Mouse (Mus musculus): Measurements from ENCODE around the gene Spata9.
A peak's percentile ranks its signal among the peaks of the same experiment; 100 is the strongest.

Gene Spata9

GRCm38 (mm10) chr13:75992169-75993028 lies 25.4 kb downstream of the Spata9 start:
- no peak for DNase-seq

GRCm38 (mm10) chr13:76003272-76003671 lies 36.3 kb downstream of the Spata9 start:
- no peak for DNase-seq

GRCm38 (mm10) chr13:76014511-76014910 lies 47.6 kb downstream of the Spata9 start:
- no peak for DNase-seq

- no peak for DNase-seq
Measured at GRCm38 (mm10) chr13:76017465-76017864, 50.5 kb downstream of the Spata9 start.

GRCm38 (mm10) chr13:76017974-76018843 lies 51.3 kb downstream of the Spata9 start, which contains the start of gene Rfesd:
Rfesd (minus strand) TSS chr13:76018719.
- peak; percentile 97 for DNase-seq

GRCm38 (mm10) chr13:76018844-76019400 lies 52.0 kb downstream of the Spata9 start:
- no peak for DNase-seq

- no peak for DNase-seq
Measured at GRCm38 (mm10) chr13:76021782-76022181, 54.8 kb downstream of the Spata9 start.

GRCm38 (mm10) chr13:76024588-76024987 lies 57.6 kb downstream of the Spata9 start:
- no peak for DNase-seq

GRCm38 (mm10) chr13:76042455-76042854 lies 75.5 kb downstream of the Spata9 start:
- no peak for DNase-seq

GRCm38 (mm10) chr13:76044971-76045370 lies 78.0 kb downstream of the Spata9 start:
- DNase-seq, result no peak

All from right cerebral cortex, postnatal 14 days (tissue).